Mouse (Mus musculus): ENCODE data around the gene Chst2. TPM values are rescaled to one million over a fixed set of nuclear protein-coding genes. Genes with fewer than 3 reads are reported as not detected.

Chst2 gene
- total RNA-seq, 1 experiment from 2014 or later: under 0.01 TPM

DNA sequence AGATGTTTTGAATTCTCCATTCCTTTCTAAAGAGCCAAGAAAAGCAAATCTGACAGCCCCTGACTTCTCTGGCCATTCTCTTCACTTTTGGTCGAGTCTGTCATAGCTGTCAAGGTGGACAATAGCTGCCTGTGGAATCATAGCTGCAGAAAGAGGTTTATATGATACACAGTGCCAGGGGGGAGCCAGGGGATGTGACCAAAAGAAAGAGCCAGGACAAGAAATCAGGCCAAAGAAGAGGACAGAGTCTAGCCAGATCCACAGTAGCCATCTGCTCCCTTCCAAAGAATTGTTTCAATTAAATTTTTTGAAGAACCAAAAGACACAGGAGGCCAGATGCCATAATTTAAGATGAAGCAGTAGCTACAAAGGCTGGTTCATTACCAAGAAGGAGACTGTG is 30.6 kb downstream of the Chst2 start:
- ATAC-seq (ENCODE audit: extremely low read depth, insufficient number of reproducible peaks, low FRiP score, poor library complexity, severe bottlenecking): no peak

- ATAC-seq (ENCODE audit: extremely low read depth, insufficient number of reproducible peaks, low FRiP score, poor library complexity, severe bottlenecking): no peak
Observed at GRCm38 (mm10) chr9:95375336-95375735, 31.2 kb downstream of the Chst2 start.

GRCm38 (mm10) chr9:95373741-95374140 is 32.8 kb downstream of the Chst2 start:
- ATAC-seq (ENCODE audit: extremely low read depth, insufficient number of reproducible peaks, low FRiP score, poor library complexity, severe bottlenecking): no peak

DNA sequence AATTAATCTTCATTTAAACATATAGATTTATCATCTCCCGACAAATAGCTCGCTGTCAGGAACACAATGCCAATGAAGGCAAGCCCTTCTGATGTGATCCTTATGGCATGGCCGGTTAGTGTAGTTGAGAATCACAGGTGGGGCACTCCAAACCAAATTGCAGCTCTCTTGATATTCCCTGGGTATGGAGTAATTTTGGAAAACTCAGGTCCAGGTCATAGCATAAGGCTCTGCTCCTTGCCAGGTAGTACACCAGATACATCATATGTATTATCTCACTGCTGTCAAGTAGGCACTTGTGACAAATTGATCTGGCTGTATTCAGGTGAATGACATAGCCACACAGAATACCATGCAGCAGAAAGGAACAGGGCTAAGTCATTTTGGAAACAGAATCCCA is 40.6 kb downstream of the Chst2 start:
- ATAC-seq (ENCODE audit: extremely low read depth, insufficient number of reproducible peaks, low FRiP score, poor library complexity, severe bottlenecking): no peak

- ATAC-seq (ENCODE audit: extremely low read depth, insufficient number of reproducible peaks, low FRiP score, poor library complexity, severe bottlenecking): no peak
Observed at GRCm38 (mm10) chr9:95353829-95354391, 52.6 kb downstream of the Chst2 start.

GRCm38 (mm10) chr9:95351968-95352367 is 54.6 kb downstream of the Chst2 start:
- ATAC-seq (ENCODE audit: extremely low read depth, insufficient number of reproducible peaks, low FRiP score, poor library complexity, severe bottlenecking): no peak

- no peak for ATAC-seq (ENCODE audit: extremely low read depth, insufficient number of reproducible peaks, low FRiP score, poor library complexity, severe bottlenecking)
Observed at GRCm38 (mm10) chr9:95350550-95350949, 56.0 kb downstream of the Chst2 start.

Other genes starting within 250 kb of the Chst2 start
- 96.3 and 101 TPM in 2 replicates for gene U2surp, start 105.3 kb upstream of the Chst2 start, total RNA-seq (2017)
- 1.3 and 1.5 TPM in 2 replicates for gene Paqr9, start 152.9 kb upstream of the Chst2 start, total RNA-seq (2017)
- gene Pcolce2, start 230.9 kb upstream of the Chst2 start, total RNA-seq (2017): not detected in 2 replicates

All from neutrophil, adult 5-6 weeks (primary cell).